Mouse (Mus musculus) liver, postnatal 0 days (tissue): ENCODE measurements at regions not wholly inside any gene's neighbourhood (a gene's known extent, or its start where the extent isn't known, plus 50 kb on each side); places are given as distances from the start of the nearest gene placed in this dataset.

Source experiments
- CTCF ChIP-seq: sonication (generic); IDR thresholded peaks from 2 replicates; pipeline ENCODE4 v1.5.1; 2016; ENCODE audit warnings: antibody characterized with exemption, low read depth
- EP300 ChIP-seq: IDR thresholded peaks from 2 replicates; pipeline ENCODE4 v1.6.1; 2016; ENCODE audit warnings: antibody characterized with exemption, low read depth, mild to moderate bottlenecking

- TF ChIP-seq CTCF (no peak), EP300 (no peak)
Observed at GRCm38 (mm10) chr5:133676791-133677450, 422.6 kb upstream of the Castor2 start.
